In the genomic region with DNA sequence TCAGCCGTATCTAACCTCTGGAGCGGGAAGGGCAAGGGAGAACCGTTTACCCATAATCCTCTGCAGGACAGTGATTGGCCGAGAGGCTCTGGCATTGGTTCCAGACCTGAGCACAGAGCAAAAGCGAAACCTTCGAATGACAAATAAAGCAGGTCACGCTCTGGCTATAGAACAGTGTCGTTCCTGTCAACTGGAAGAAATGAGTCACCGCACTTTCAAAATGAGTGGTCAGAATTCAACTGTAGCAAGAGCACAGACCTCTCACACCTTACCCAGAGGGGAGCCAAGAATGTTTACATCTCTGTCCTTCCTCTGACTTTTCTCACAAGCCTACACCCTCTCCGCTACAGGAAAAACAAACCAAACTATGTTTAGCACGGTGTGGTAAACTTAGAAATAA, we compare ENCODE assay signal across 9 mouse cellular contexts. TPM values are rescaled to one million over a fixed set of nuclear protein-coding genes. Genes with fewer than 3 reads are reported as not detected.
A peak's percentile ranks its signal among the peaks of the same experiment; 100 is the strongest.
DNase-seq lines count a peak whose midpoint lies in the region; ATAC-seq lines count a peak whose summit lies in the region.
"Had no signal": no experiment of that assay in that cellular context is flagged by ENCODE, and none has a peak within 500 bp of the region (broad histone marks: within the 10 kb centered on the region; RNA-seq: fewer than 3 reads in every experiment).

No protein-coding gene starts in this region.

- DNase-seq in embryonic facial prominence, embryonic 10.5 days (ENCODE audit: low spot score) = no peak
- DNase-seq in 416B (ENCODE audit: low read depth) = peak; percentile 97
- DNase-seq in lung, postnatal 4 days = peak; percentile 66 to 74
- no peak for DNase-seq in cerebellum, postnatal 10 days
- no peak for DNase-seq in cerebellum, adult 11 months

- H3K4me1 ChIP-seq in embryonic facial prominence, embryonic 13.5 days = peaks cover 17% of the 10 kb centered on the region
- H3K4me1 ChIP-seq in embryonic facial prominence, embryonic 10.5 days = peaks cover 10% of the 10 kb centered on the region
- peaks cover 12% of the 10 kb centered on the region; the same call in 1 of the 2 replicates for H3K4me1 ChIP-seq in embryonic facial prominence, embryonic 15.5 days
- no peaks in the 10 kb centered on the region for H3K4me1 ChIP-seq in intestine, embryonic 16.5 days (ENCODE audit: control insufficient read depth, insufficient read depth, low read length)
- H3K4me1 ChIP-seq: hindbrain, embryonic 15.5 days had no signal

- no peak for ATAC-seq in embryonic facial prominence, embryonic 13.5 days (ENCODE audit: insufficient number of reproducible peaks, insufficient read depth, low FRiP score, low TSS enrichment, low read depth)
- ATAC-seq in embryonic facial prominence, embryonic 15.5 days (ENCODE audit: insufficient number of reproducible peaks, low FRiP score, low TSS enrichment, low read depth) = 0 out of 2 replicates have a peak, but pooled peaks have one; percentile 43
- ATAC-seq in intestine, embryonic 16.5 days = peak; percentile 36; the same call in 1 of the 2 replicates

- no peaks in the 10 kb centered on the region for H3K27me3 ChIP-seq in embryonic facial prominence, embryonic 13.5 days
- H3K27me3 ChIP-seq in embryonic facial prominence, embryonic 10.5 days (replicated peaks; ENCODE audit: low read depth, poor library complexity, severe bottlenecking) = no peaks in the 10 kb centered on the region
- no peaks in the 10 kb centered on the region for H3K27me3 ChIP-seq in embryonic facial prominence, embryonic 15.5 days
- no peaks in the 10 kb centered on the region for H3K27me3 ChIP-seq in intestine, embryonic 16.5 days (replicated peaks; ENCODE audit: control insufficient read depth, insufficient read depth, low read length)
- H3K27me3 ChIP-seq: hindbrain, embryonic 15.5 days had no signal

- H3K4me2 ChIP-seq in embryonic facial prominence, embryonic 13.5 days = no peak overlapping the region
- 0 out of 2 replicates have a peak overlapping the region, but pooled peaks have one; percentile 8 for H3K4me2 ChIP-seq in embryonic facial prominence, embryonic 15.5 days (replicated peaks)
- H3K4me2 ChIP-seq in intestine, embryonic 16.5 days (ENCODE audit: low read depth, low read length) = no peak overlapping the region
- H3K4me2 ChIP-seq: hindbrain, embryonic 15.5 days had no signal

- H3K27ac ChIP-seq in embryonic facial prominence, embryonic 13.5 days = peak overlapping the region; percentile 23; the same call in 1 of the 2 replicates
- H3K27ac ChIP-seq in embryonic facial prominence, embryonic 10.5 days (replicated peaks) = no peak overlapping the region
- H3K27ac ChIP-seq in embryonic facial prominence, embryonic 15.5 days (replicated peaks) = 0 out of 2 replicates have a peak overlapping the region, but pooled peaks have one; percentile 36
- no peak overlapping the region for H3K27ac ChIP-seq in intestine, embryonic 16.5 days (ENCODE audit: low read length)
- H3K27ac ChIP-seq: hindbrain, embryonic 15.5 days had no signal

- peaks cover 5% of the 10 kb centered on the region; the same call in 1 of the 2 replicates for H3K9me3 ChIP-seq in embryonic facial prominence, embryonic 13.5 days
- H3K9me3 ChIP-seq in embryonic facial prominence, embryonic 10.5 days = peaks cover 6% of the 10 kb centered on the region; the same call in 1 of the 2 replicates
- no peaks in the 10 kb centered on the region for H3K9me3 ChIP-seq in embryonic facial prominence, embryonic 15.5 days (replicated peaks)
- H3K9me3 ChIP-seq in intestine, embryonic 16.5 days (ENCODE audit: control insufficient read depth, low read length) = no peaks in the 10 kb centered on the region
- H3K9me3 ChIP-seq: hindbrain, embryonic 15.5 days had no signal

- H3K36me3 ChIP-seq in embryonic facial prominence, embryonic 13.5 days = no peaks in the 10 kb centered on the region
- H3K36me3 ChIP-seq in embryonic facial prominence, embryonic 10.5 days (replicated peaks) = no peaks in the 10 kb centered on the region
- H3K36me3 ChIP-seq in embryonic facial prominence, embryonic 15.5 days = no peaks in the 10 kb centered on the region
- no peaks in the 10 kb centered on the region for H3K36me3 ChIP-seq in intestine, embryonic 16.5 days (ENCODE audit: control insufficient read depth, insufficient read depth, low read length)
- H3K36me3 ChIP-seq: hindbrain, embryonic 15.5 days had no signal

- no peak overlapping the region for H3K9ac ChIP-seq in embryonic facial prominence, embryonic 13.5 days
- H3K9ac ChIP-seq in embryonic facial prominence, embryonic 15.5 days = no peak overlapping the region
- H3K9ac ChIP-seq in intestine, embryonic 16.5 days (ENCODE audit: low read depth, low read length) = no peak overlapping the region
- H3K9ac ChIP-seq: hindbrain, embryonic 15.5 days had no signal

- H3K4me3 ChIP-seq in embryonic facial prominence, embryonic 13.5 days = no peak overlapping the region
- no peak overlapping the region for H3K4me3 ChIP-seq in embryonic facial prominence, embryonic 10.5 days
- no peak overlapping the region for H3K4me3 ChIP-seq in embryonic facial prominence, embryonic 15.5 days (replicated peaks)
- no peak overlapping the region for H3K4me3 ChIP-seq in intestine, embryonic 16.5 days (ENCODE audit: low read length)
- H3K4me3 ChIP-seq: hindbrain, embryonic 15.5 days had no signal

- WGBS in embryonic facial prominence, embryonic 13.5 days = 72% methylated on average over 11 of the region's 11 CpGs
- 78% methylated on average over 11 of the region's 11 CpGs for WGBS in embryonic facial prominence, embryonic 10.5 days
- WGBS in embryonic facial prominence, embryonic 15.5 days = 68% methylated on average over 11 of the region's 11 CpGs
- WGBS in intestine, embryonic 16.5 days = 67% methylated on average over 11 of the region's 11 CpGs

RNA-seq across cellular contexts. Expression of gene Enpp6, which starts 45.4 kb away (rescaled TPM):
- polyA plus RNA-seq in embryonic facial prominence, embryonic 13.5 days (2015; fragmentation: Nextera tagmentation; extraction: Ambion mirVana) = 0.54 and 0.72 TPM in 2 replicates
- 0.10 TPM in 1 of 2 replicates, not detected in the other for polyA plus RNA-seq in embryonic facial prominence, embryonic 10.5 days (2016; fragmentation: Nextera tagmentation; extraction: Ambion mirVana)
- polyA plus RNA-seq in embryonic facial prominence, embryonic 15.5 days (2015; fragmentation: Nextera tagmentation; extraction: Ambion mirVana) = 3.1 and 3.9 TPM in 2 replicates
- 0.15 and 0.21 TPM in 2 replicates for polyA plus RNA-seq in intestine, embryonic 16.5 days (2015; fragmentation: Nextera tagmentation; extraction: Ambion mirVana)

Comparison
In these comparisons a context has a peak if more than half of its experiments do, and no peak if none do; other contexts are left out.
1. H3K27ac ChIP-seq: peak in embryonic facial prominence, embryonic 13.5 days (single experiment) and embryonic facial prominence, embryonic 15.5 days (single experiment); none in embryonic facial prominence, embryonic 10.5 days (single experiment) and intestine, embryonic 16.5 days (single experiment).
2. DNase-seq: peak in 416B (single experiment) and lung, postnatal 4 days (2 of 2); none in embryonic facial prominence, embryonic 10.5 days (single experiment), cerebellum, postnatal 10 days (0 of 2) and cerebellum, adult 11 months (single experiment).